Mouse (Mus musculus): ENCODE results near the gene Sec24a. TPM values are rescaled to one million over a fixed set of nuclear protein-coding genes. Genes with fewer than 3 reads are reported as not detected.
A peak's percentile ranks its signal among the peaks of the same experiment; 100 is the strongest.
"Not testable (repeated sequence)": the region's sequence is repeated elsewhere in the genome, so short reads cannot be mapped to it uniquely, and the experiment has no call there.

Gene Sec24a
- polyA plus RNA-seq, 1 experiment from 2014 or later = 17.0 TPM

DNA sequence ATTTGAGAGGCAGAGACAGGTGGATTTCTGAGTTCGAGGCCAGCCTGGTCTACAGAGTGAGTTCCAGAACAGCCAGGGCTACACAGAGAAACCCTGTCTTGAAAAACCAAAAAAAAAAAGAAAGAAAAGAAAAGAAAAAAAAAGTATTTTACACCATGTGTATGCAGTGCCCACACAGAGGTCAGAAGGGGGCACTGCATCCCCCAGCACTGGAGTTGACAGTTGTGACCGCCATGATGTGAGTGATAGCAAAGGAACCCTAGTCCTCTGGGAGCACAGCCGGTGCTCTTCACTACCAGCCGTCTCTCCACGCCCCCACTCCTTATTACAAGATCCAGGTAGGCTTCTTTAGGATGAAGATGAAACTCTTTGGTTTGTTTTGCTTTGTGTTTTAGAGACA lies 5.2 kb downstream of the Sec24a start:
- H3K27me3 ChIP-seq; H3K9ac ChIP-seq; H3K4me3 ChIP-seq; H3K27ac ChIP-seq; H3K9me3 ChIP-seq; H3K4me2 ChIP-seq; ATAC-seq (ENCODE audit: insufficient number of reproducible peaks, low FRiP score, low TSS enrichment, low read depth); H3K36me3 ChIP-seq: not testable (repeated sequence)
- peaks cover 18% of the 10 kb centered on the region for H3K4me1 ChIP-seq
- WGBS = 88% methylated on average over 5 of the region's 5 CpGs

DNA sequence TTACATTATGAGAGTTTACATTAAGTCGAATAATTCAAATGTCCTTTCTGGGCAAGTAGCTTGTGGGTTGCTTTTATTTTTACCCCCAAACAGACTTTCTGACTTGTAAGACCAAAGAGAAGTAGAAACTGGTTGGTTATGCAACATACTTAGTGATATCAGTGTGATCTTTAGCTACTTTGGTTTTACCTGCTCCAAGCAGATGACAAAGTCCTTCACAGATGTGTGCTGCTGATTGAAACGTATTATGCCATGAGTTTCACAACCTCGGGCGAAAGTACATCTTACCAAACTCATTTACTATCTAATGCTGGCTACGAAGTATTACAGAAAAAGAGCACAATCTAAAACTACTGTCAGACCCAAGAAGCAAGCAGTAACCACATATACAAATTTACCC lies 5.8 kb downstream of the Sec24a start:
- Histone ChIP-seq H3K36me3 (no peaks in the 10 kb centered on the region; the same call in 1 of the 2 replicates), H3K9me3 (no peaks in the 10 kb centered on the region), H3K4me1 (peaks cover 14% of the 10 kb centered on the region)

DNA sequence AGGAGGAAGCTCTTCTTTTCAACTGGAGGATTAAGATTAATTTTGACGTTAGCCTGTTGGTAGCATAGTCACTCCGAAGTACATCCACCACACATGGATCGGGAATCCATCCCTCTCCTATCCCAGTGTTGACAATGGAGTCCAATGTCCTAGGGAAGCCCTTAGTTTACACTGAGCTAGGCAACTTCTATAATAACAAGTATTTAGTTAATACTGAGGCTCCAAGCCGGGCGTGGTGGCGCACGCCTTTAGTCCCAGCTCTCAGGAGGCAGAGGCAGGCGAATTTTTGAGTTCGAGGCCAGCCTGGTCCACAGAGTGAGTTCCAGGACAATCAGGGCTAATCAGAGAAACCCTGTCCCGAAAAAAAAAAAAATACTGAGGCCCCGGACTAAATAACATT lies 6.4 kb downstream of the Sec24a start:
- Histone ChIP-seq H3K4me2 (peak overlapping the region; percentile 46), H3K9ac (peak overlapping the region; percentile 95; the same call in 1 of the 2 replicates), H3K27ac (peak overlapping the region; percentile 83; the same call in 1 of the 2 replicates), H3K36me3 (no peaks in the 10 kb centered on the region; the same call in 1 of the 2 replicates), H3K27me3 (peaks cover 4% of the 10 kb centered on the region; the same call in 1 of the 2 replicates), H3K4me1 (peaks cover 14% of the 10 kb centered on the region), H3K4me3 (peak overlapping the region; percentile 96), H3K9me3 (no peaks in the 10 kb centered on the region)
- ATAC-seq (ENCODE audit: insufficient number of reproducible peaks, low FRiP score, low TSS enrichment, low read depth) = no peak
- WGBS = 76% methylated on average over 11 of the region's 11 CpGs

More for the DNA sequence above, 5.8 kb downstream of the Sec24a start:
- WGBS = 84% methylated on average over 5 of the region's 5 CpGs
- Histone ChIP-seq H3K4me3 (no peak overlapping the region), H3K9ac (no peak overlapping the region), H3K4me2 (no peak overlapping the region), H3K27ac (no peak overlapping the region), H3K27me3 (peaks cover 4% of the 10 kb centered on the region; the same call in 1 of the 2 replicates)
- no peak for ATAC-seq (ENCODE audit: insufficient number of reproducible peaks, low FRiP score, low TSS enrichment, low read depth)

DNA sequence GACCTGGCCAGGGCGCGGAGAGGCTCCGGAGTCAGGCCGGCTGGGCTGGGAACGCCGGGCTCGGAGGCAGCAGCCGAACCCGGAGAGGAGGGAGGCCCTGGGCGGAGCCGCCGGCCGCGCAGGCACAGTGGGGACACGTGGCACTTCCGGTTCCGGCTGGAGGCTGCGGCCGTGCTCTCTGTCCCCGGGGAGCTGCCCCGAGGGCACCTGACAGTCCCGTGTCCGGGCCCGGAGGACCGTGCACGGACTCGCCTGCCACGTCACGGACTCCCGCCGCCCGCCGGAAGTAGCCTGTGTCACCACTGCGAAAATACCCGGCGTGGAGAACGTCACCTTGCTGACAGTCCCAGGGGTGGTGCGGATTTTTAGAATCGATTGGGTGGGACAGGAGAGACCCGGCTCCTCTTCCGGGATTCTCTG lies 7.1 kb downstream of the Sec24a start:
- Histone ChIP-seq H3K27ac (peak overlapping the region; percentile 83), H3K4me3 (peak overlapping the region; percentile 96), H3K36me3 (no peaks in the 10 kb centered on the region; the same call in 1 of the 2 replicates), H3K4me1 (peaks cover 14% of the 10 kb centered on the region), H3K9me3 (no peaks in the 10 kb centered on the region), H3K9ac (peak overlapping the region; percentile 95), H3K27me3 (no peaks in the 10 kb centered on the region; the same call in 1 of the 2 replicates), H3K4me2 (peak overlapping the region; percentile 46)
- ATAC-seq (ENCODE audit: insufficient number of reproducible peaks, low FRiP score, low TSS enrichment, low read depth) = peak; percentile 92
- under 1% methylated on average over 41 of the region's 41 CpGs for WGBS

DNA sequence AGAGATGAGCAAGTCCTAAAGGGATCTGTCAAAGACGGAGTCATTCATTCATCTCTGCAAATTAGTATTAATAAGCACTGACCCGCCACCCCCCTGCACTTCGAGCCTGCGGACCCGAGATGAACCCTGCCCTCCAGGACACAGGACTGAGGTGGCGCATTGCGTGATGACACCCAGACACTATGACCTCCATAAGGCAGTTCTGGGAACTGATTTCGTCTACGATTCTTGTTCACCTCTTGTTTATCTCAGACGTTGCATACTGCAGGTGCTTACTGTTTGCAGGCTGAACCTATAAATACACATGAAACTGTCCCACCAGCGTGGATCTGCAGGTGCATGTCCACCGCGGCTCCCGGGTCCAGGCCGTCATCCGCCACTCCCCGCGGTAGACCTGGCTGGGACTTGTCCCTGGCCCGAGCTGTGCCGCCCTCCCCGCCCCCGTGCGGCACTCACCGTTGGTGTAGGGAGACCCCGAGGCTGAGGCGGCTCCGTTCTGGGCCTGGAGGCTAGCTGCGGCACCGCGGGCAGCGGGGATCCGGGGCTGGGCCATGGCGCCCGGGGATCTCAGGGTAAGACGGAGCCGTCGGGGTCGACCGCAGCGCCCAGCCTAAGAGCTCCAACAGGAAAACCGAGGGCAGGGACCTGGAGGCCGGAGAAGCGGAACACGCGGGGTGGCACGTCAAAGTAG lies 7.7 kb downstream of the Sec24a start:
- ATAC-seq (ENCODE audit: insufficient number of reproducible peaks, low FRiP score, low TSS enrichment, low read depth) = peak; percentile 68
- peak overlapping the region; percentile 83 for H3K27ac ChIP-seq
- no peaks in the 10 kb centered on the region; the same call in 1 of the 2 replicates for H3K36me3 ChIP-seq
- H3K9ac ChIP-seq = peak overlapping the region; percentile 95
- H3K4me3 ChIP-seq = peak overlapping the region; percentile 96
- no peaks in the 10 kb centered on the region for H3K9me3 ChIP-seq
- H3K27me3 ChIP-seq = no peaks in the 10 kb centered on the region; the same call in 1 of the 2 replicates
- WGBS = 1% methylated on average over 46 of the region's 46 CpGs
- peak overlapping the region; percentile 46 for H3K4me2 ChIP-seq
- peaks cover 14% of the 10 kb centered on the region for H3K4me1 ChIP-seq

DNA sequence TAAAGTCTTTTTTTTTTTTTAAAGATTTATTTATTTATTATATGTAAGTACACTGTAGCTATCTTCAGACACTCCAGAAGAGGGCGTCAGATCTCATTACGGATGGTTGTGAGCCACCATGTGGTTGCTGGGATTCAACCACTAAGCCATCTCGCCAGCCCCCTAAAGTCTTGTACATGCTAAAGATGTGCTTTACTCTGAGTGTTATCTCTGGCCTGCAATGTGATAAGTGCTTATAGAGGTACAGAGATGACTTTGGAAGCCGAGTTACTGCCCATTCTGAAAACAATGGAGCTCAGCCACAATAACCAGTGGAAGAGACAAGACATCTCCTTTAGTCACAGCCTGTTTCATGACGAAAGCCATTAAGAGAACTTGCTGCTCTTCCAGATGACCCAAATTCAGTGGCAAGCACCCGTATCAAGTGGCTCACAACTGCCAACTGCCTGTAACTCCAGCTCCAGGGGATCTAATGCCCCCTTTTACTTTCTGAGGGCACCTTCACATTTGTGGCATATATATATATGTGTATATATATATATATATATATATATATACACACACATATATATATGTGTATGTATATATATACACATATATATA lies 11.7 kb downstream of the Sec24a start:
- H3K27ac ChIP-seq, H3K4me3 ChIP-seq: not testable (repeated sequence)
- WGBS = 81% methylated on average over 6 of the region's 6 CpGs

DNA sequence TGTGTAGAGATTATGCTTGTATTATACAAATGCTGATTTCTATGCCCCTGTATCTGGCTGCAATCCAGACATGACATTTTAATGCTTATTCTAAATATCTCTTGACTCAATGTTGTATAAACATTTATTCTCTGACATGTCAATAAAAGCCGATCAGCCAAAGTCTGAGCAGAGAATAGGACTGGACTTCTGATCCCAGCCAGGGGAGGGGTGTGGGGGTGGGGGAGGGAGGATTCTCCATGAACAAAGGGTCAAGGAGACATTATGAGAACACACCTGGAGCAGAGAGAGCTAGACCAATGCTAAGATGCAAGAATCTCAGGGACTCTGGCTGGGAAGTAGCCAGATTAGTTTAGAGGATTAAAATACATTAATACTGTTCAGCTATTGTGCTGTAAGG lies 17.3 kb downstream of the Sec24a start:
- no peak overlapping the region for H3K4me3 ChIP-seq
- no peaks in the 10 kb centered on the region for H3K27me3 ChIP-seq
- H3K4me2 ChIP-seq = no peak overlapping the region
- 89% methylated on average over 1 of the region's 1 CpGs for WGBS
- peaks cover 44% of the 10 kb centered on the region for H3K36me3 ChIP-seq
- H3K9me3 ChIP-seq = no peaks in the 10 kb centered on the region
- H3K27ac ChIP-seq = no peak overlapping the region
- H3K9ac ChIP-seq = no peak overlapping the region
- no peaks in the 10 kb centered on the region for H3K4me1 ChIP-seq
- ATAC-seq (ENCODE audit: insufficient number of reproducible peaks, low FRiP score, low TSS enrichment, low read depth) = no peak

More for the DNA sequence above, 11.7 kb downstream of the Sec24a start:
- H3K9ac ChIP-seq; H3K27me3 ChIP-seq; H3K9me3 ChIP-seq; ATAC-seq (ENCODE audit: insufficient number of reproducible peaks, low FRiP score, low TSS enrichment, low read depth); H3K4me2 ChIP-seq: not testable (repeated sequence)
- Histone ChIP-seq H3K4me1 (peaks cover 14% of the 10 kb centered on the region), H3K36me3 (peaks cover 13% of the 10 kb centered on the region; the same call in 1 of the 2 replicates)

DNA sequence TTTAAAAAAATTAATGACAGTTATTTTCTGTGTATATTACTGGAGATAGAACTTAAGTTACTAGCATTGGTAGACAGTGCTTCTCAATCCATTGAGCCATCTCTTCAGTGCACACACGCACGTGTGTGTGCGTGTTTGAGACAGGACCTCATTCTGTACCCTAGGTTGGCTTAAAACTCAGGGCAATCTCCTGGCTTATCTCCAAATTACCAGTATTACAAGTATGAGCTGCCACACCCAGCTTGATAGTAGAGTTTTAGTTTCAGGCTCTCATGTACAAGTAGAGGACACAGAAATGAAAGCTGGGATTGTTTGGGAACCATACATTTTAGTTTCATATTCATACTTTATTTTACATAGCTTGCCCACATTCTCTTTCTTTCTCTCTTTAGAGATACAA lies 22.7 kb downstream of the Sec24a start:
- WGBS = 89% methylated on average over 3 of the region's 3 CpGs
- no peak overlapping the region for H3K4me3 ChIP-seq
- ATAC-seq (ENCODE audit: insufficient number of reproducible peaks, low FRiP score, low TSS enrichment, low read depth) = no peak

DNA sequence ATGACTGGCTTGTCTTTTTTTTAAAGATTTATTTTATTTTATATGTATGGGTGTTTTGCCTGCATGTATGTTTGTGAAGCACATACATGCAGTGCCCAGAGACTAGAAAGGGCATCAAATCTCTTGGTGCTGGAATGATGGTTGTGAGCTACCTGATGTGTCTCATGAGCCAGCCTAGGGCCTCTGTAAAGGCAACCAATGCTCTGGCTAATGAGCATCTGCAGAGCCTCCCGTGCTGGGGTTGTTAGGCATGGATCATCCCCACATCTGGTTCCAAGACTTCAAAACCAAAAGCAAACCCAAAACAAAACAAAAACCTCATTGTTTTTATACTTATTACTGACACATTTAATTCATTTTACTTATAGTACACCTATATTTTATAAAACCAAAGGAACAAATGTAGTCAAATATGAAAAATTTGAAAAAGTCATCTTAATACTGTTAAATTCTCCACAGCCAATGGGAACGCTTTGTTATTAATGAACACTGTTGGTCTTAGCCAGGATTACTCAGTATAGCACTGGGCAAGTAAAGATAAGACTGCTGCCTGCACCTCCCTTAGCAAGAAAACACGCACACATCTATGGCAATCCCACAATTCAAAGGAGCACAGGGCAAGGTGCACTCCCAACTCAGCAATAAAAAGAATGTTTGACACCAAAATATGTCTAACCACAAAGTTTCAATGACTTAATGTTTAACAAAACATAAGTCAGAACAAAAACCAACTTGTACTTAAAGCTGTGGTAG lies 24.6 kb downstream of the Sec24a start:
- H3K27ac ChIP-seq = no peak overlapping the region
- H3K27me3 ChIP-seq = no peaks in the 10 kb centered on the region
- peaks cover 69% of the 10 kb centered on the region for H3K36me3 ChIP-seq
- no peak overlapping the region for H3K9ac ChIP-seq
- H3K4me3 ChIP-seq = no peak overlapping the region
- H3K9me3 ChIP-seq = no peaks in the 10 kb centered on the region
- no peaks in the 10 kb centered on the region for H3K4me1 ChIP-seq
- no peak overlapping the region for H3K4me2 ChIP-seq
- 79% methylated on average over 3 of the region's 3 CpGs for WGBS
- no peak for ATAC-seq (ENCODE audit: insufficient number of reproducible peaks, low FRiP score, low TSS enrichment, low read depth)

More for the DNA sequence above, 22.7 kb downstream of the Sec24a start:
- Histone ChIP-seq H3K9ac (no peak overlapping the region), H3K4me2 (no peak overlapping the region), H3K4me1 (no peaks in the 10 kb centered on the region), H3K36me3 (peaks cover 60% of the 10 kb centered on the region), H3K27ac (no peak overlapping the region), H3K27me3 (no peaks in the 10 kb centered on the region), H3K9me3 (no peaks in the 10 kb centered on the region)

DNA sequence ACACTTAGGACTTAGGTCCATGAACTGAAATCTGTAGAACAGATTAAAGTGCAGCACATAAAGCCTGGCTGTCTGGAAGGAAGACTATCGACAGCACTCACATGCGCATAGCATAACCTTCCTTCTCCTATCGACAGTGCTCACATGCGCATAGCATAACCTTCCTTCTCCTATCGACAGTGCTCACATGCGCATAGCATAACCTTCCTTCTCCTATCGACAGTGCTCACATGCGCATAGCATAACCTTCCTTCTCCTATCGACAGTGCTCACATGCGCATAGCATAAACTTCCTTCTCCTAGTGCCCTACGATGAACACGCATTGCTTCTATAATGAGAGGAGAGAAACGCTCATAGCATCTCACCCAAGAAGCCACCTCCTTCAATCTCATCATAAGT lies 29.2 kb downstream of the Sec24a start:
- 96% methylated on average over 13 of the region's 13 CpGs for WGBS
- not testable (repeated sequence) for H3K27ac ChIP-seq; ATAC-seq (ENCODE audit: insufficient number of reproducible peaks, low FRiP score, low TSS enrichment, low read depth); H3K4me1 ChIP-seq; H3K4me2 ChIP-seq; H3K27me3 ChIP-seq; H3K9ac ChIP-seq; H3K9me3 ChIP-seq; H3K4me3 ChIP-seq
- peaks cover 68% of the 10 kb centered on the region for H3K36me3 ChIP-seq

DNA sequence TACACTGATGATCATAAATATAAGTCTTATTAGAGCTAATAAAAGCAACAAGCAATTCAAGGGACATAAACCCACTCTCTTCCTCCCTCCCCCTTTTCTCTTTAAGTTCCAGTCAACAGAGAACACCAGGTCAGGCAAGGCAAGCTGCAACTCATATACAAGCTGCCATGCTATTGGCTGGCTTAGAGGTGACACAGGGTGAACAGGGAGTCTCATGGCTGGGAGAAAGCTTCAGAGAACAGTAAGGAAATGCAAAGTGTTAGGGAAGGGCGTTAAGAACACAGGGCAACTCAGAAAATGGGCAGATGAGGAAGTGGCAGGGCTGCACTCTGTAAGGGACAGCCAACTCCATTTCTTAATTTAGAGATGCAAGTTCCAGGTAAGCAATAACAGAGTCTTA lies 30.6 kb downstream of the Sec24a start:
- ATAC-seq (ENCODE audit: insufficient number of reproducible peaks, low FRiP score, low TSS enrichment, low read depth) = no peak
- no peak overlapping the region for H3K4me3 ChIP-seq
- no peak overlapping the region for H3K4me2 ChIP-seq
- H3K36me3 ChIP-seq = peaks cover 63% of the 10 kb centered on the region
- 81% methylated on average over 1 of the region's 1 CpGs for WGBS
- H3K27ac ChIP-seq = no peak overlapping the region
- H3K9ac ChIP-seq = no peak overlapping the region
- H3K9me3 ChIP-seq = no peaks in the 10 kb centered on the region
- no peaks in the 10 kb centered on the region for H3K4me1 ChIP-seq
- H3K27me3 ChIP-seq = no peaks in the 10 kb centered on the region

DNA sequence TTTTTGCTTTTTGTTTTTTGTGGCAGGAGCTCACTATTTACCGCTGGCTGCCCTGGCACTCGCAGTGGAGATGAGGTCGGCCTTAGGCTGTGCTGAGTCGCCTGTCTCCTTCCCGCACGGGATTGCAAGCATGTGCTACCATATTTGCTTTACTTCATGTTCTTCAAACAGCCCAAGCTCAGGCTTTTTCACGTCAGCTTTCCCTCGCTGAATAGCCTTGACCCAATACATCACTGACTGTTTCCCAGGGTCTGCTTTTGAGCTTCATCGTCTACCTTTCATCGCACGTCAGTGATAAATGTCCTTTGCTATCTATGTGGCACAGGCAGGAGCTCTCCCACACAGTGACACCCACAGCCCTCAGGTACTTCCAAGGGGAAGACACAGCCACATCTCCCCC lies 42.4 kb downstream of the Sec24a start:
- no peak overlapping the region for H3K27ac ChIP-seq
- H3K9ac ChIP-seq = no peak overlapping the region
- ATAC-seq (ENCODE audit: insufficient number of reproducible peaks, low FRiP score, low TSS enrichment, low read depth) = no peak
- 96% methylated on average over 11 of the region's 11 CpGs for WGBS
- peaks cover 83% of the 10 kb centered on the region for H3K36me3 ChIP-seq
- H3K27me3 ChIP-seq = no peaks in the 10 kb centered on the region
- no peak overlapping the region for H3K4me3 ChIP-seq
- H3K9me3 ChIP-seq = no peaks in the 10 kb centered on the region
- H3K4me2 ChIP-seq = no peak overlapping the region
- no peaks in the 10 kb centered on the region for H3K4me1 ChIP-seq

Data from limb, embryonic 15.5 days (tissue).